Mouse (Mus musculus) heart, postnatal 36 days (tissue): Measurements from ENCODE around the gene Pam16. TPM values are rescaled to one million over a fixed set of nuclear protein-coding genes. Genes with fewer than 3 reads are reported as not detected.

Source experiments
- DNase-seq, 2 experiments: peaks; one replicate each; pipeline ENCODE4 v3.0.0; 2021 to 2022
- intact Hi-C: fragments of 180-260 bp; cut with DNase I; formaldehyde crosslinking; loops from one replicate; pipeline ENCODE4 v1.15.1; 2025
- total RNA-seq, 2 experiments: library from RNA; stranded (reverse); gene quantifications; 2 replicates each; pipeline ENCODE4 v1.2.3; 2021

Gene Pam16
- total RNA-seq, 2 experiments from 2014 or later, result 134 to 150 TPM

DNA sequence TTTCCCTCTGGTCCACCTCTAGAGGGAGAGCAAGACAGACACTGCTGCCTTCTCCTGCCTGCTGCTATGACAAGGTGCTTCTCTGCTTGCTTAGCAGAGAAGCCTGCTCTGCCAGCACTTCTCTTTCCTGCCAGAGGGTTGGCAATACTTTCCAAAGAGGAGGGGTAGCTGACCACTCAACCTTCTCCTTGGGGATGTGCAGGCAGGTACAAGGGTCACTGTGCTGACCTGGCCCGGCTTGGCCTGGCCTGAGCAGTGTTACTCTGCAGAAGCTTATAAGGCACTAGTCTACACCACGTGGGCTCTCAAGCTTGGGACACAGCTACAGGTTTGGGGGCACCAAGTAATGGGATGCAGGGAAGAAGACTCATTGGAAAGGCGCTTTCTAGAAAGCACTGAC lies 10.1 kb downstream of the Pam16 start:
- intact Hi-C loops, result no loop called here
- no peak for DNase-seq

DNA sequence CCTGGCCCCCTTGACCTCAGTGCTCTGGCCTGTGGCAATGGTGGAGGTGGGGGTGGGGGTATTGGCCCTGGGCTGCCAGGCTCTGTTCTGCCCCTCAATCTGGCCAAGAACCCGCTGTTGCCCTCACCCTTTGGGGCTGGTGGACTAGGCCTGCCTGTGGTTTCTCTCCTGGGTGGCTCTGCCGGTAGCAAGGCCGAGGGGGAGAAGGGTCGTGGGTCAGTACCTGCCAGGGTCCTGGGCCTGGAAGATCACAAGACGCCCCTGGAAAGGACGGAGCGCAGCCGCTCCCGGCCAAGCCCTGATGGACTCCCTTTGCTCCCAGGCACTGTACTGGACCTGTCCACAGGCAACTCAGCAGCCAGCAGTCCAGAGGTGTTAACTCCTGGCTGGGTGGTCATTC lies 11.1 kb downstream of the Pam16 start:
- intact Hi-C loops, result no loop called here
- no peak for DNase-seq

DNA sequence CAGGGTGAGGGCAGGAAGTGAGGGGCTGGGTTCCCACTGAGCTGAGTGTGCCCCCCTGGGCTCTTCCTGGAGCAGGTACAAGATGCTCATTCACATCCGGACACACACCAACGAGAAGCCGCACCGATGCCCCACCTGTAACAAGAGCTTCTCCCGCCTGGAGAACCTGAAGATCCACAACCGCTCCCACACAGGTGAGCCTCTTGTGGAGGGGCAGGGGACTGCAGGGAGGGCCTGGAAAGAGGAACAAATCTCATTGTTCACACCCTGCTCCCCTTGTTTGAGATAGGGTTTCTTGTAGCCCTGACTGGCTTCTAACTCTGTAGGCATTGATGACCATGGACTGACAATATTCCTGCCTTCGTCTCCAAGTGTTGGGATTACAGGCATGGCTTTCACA lies 13.1 kb downstream of the Pam16 start:
- intact Hi-C loops, result no loop called here
- DNase-seq, result no peak

DNA sequence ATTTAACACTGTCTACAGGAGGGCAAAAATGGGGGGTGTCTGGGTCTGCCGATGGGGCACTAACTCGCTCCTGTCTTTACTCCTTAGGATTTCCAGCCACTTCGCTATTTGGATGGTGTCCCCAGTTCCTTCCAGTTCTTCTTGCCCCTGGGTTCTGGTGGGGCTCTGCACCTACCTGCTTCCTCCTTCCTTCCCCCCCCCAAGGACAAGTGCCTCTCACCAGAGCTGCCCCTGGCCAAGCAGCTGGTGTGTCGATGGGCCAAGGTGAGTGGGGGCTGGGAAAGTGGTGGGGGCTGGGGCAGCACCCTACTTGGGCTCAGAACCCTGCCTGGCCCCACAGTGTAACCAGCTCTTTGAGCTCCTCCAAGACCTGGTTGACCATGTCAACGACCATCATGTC lies 13.6 kb downstream of the Pam16 start:
- no peak for DNase-seq
- intact Hi-C loops, result no loop called here

DNA sequence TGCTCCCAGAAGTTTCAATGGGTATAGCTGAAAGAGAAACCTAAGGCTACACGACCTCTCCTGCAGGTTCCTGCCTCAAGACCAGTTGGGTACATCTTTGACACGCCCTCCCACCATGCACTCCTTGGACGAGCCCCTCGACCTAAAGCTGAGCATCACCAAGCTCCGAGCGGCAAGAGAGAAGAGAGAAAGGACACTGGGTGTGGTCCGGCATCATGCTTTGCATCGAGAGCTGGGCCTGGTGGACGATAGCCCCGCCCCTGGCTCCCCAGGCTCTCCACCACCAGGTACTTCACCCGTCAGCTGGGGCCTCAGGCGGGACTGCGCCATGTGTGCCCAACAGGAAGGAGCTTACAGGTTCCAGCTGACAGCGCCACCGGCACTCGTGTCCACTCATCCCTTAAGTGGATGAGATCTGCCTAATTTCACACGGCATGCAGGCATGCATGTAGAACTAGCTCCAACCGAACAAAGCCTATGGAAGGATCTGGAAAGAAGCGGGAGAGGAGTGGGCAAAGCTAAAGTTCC lies 16.2 kb downstream of the Pam16 start:
- intact Hi-C loops, result loop anchor here (5.0 kb wide), 2 partner anchors 121 to 291 kb away; no protein-coding TSS in a partner anchor
- DNase-seq, result no peak

DNA sequence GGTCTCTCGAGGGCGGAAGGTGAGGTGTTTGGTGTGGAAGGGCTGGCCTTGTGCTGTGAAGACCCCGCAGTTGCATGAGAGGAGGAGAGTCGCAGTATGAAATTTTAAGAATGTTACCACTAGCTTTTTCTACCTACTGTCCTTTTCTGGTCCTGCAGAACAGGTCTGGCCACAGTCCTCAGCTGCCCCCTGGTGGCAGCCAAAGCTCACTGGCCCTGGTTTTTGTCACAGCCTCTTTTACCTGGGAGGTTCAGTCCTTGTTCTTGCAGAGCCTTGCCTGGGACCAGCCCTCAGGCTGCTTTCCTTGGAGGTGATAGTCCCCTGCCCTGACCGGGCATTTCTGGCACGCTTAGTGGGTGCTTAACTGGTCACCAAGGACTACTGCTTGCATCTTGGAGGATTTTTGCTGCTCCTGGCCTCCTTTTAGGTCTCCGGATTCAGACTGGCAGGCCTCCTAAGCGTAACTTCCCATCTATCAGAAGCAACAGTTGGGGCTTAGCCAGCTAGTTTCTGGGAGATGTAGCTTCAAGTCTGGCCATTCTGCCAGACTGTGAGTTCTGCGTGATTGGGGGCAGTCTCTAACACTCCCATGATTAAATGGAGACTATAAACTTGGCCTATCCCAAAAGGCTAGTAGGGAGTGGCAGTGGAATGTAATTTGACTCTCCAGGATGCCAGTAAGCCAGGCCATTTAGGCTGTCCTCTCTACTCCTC lies 16.8 kb downstream of the Pam16 start:
- intact Hi-C loops, result loop anchor here (1.0 to 5.0 kb wide), 5 partner anchors 15 to 291 kb away; no protein-coding TSS in a partner anchor
- peak; percentile 83 to 88 for DNase-seq

DNA sequence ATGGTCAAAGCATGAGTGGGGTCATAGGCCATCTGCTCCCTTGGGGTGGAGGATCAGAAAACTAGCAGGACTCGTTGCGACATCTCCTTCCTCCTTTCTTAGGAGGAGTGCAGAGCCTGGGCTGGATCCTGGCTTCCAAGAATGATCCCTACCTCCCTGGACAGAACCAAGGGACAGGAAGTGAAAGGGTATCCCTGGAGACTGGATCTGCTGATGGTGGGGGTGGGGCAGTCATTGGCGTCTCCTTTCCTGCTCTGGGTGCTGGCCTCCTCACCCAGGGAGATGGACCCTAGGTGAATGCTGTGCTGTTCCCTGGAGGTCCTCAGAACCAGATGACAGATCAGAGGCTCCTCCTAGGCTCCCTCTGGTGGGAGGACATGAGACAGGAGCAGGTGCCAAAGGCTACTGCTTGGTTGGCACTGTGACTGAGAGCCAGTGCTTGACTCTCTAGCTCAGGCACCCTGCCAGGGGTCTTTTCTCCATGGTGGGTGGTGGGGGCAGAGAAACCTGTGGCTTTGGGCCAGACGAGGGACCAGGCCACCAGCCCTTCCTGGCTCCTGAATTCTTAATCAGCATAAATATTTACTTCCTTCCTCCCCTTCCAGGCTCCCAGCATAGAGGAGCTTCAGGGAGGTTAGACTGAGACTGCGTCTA lies 18.2 kb downstream of the Pam16 start:
- intact Hi-C loops, result loop anchor here (1.0 to 5.0 kb wide), 5 partner anchors 14 to 289 kb away; no protein-coding TSS in a partner anchor
- peak; percentile 59 to 72 for DNase-seq

DNA sequence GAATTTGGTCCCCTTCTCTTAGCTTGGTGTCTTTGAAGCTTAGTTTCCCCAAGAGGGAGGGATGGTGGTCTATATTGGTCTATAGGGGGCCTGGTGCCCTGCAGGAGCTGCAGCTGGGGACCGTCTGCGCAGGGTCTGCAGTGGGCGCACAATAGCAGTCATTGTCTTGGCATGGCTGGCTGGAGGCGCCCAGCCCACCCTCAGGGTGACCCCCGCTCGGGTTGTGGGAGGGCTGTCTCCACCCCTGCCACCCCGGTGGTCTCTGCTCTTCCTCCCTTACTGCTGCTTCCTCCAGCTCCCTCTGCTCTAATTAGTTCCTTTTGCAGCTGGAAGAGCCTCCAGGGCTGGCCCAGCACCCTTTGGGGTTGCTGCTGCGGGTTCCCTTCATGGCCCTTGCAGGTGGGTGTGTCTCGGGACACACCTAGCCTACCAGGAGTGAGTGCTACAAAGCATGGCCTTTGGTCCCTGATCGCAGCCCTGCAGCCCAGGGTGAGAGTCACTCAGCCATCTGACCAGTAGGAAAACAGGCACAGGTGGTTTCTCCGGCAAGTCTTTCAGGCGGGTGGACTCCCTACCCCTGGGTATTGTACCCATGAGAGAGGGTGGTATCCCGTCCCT lies 19.2 kb downstream of the Pam16 start:
- intact Hi-C loops, result loop anchor here (2.0 to 5.0 kb wide), 3 partner anchors 13 to 288 kb away; no protein-coding TSS in a partner anchor
- DNase-seq, result no peak

DNA sequence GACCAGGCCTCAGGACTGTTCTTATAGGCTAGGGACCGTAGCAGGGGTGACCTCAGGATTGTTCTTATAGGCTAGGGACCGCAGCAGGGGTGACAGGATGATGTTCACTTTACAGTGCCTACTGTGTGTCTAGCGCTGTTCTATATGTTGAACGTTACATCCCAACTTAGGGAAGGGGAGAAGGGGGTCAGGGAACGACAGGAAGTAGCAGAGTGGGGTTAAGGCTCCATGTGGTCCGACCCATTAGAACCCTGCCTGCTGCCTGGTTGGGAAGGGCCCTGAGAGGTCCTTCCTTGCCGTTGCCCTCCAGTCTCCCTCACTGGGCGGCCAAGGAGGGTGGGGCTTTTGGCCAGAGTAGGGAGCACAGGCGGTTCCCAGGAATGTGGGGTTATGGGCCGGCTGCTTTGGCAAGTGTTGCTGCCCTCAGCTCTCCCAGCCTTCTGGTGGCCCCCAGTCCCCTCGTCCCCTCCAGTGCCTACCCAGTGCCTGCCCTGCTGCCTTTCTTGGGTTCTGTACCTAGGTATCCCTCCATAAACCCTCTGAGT lies 20.4 kb downstream of the Pam16 start:
- intact Hi-C loops, result no loop called here

DNA sequence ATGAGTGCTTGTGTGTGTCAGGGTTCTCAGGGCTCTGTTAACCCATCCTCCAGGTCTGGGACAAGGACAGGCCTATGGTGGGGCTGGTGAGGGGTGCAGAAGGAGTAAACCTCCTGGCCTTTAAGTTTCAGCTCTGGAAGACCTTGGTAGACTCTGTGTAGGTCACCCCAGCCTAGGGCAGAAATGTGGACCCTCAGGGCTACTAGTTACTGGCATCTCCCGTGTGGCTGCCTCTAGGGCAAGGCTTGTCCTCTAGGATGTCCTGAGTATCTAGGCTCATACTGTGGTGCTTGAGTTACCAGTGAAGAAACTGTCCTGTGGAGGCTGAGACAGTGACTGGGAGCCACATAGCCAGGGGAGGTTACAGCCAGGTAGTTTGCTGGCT lies 21.3 kb downstream of the Pam16 start:
- intact Hi-C loops, result no loop called here
- DNase-seq, result no peak

More for the DNA sequence above, 20.4 kb downstream of the Pam16 start:
- no peak for DNase-seq

DNA sequence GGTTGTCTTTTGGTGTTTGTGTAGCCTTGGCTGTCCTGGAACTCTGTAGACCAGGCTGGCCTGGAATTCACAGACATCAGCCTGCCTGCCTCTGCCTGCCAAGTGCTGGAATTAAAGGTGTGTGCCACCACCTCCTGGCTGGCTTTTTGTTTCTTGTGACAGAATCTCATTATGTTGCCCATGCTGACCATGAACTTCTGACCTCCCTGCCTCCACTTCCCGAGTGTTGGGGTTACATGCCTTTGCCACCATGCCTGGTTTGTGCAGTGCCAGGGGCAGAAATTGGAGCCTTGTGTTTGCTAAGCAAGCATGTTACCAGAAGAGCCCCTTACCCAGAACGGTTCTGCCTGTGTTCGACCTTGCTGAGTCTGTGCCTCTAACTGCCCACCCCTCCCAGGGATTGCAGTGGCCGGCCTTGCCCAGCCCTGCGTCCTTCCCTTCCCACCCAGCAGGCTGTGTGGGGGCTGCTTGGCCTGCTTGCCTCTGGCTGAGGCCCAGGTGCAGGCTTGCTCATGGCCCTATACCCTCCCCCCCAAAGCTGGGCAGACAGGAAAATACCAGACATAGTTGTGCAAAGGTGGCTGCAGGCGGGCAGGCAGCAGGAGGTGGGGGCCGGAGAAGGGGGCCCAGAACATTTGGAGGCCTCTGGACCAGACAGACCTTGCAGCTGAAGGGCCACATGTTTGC lies 21.9 kb downstream of the Pam16 start:
- intact Hi-C loops, result no loop called here
- DNase-seq, result no peak

DNA sequence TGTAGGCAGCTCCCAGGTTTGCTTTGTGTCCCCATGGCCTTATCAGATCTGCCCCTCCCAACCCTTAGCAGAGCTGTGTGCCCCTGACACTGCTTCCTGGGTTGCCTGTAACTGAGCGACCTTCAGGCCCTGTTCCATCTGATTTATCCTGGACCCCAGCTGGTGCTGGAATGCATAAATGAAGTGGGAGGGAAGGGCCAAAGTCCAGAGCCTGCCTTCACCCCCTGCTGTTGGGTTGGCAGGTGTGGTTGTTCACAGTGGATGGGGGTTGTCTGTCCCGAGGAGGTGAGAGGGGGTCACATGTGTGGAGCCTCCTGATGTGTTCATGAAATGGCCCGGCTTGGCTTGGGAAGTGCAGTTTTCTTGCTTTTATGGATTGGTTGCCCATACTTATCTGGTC lies 22.6 kb downstream of the Pam16 start:
- no peak for DNase-seq

DNA sequence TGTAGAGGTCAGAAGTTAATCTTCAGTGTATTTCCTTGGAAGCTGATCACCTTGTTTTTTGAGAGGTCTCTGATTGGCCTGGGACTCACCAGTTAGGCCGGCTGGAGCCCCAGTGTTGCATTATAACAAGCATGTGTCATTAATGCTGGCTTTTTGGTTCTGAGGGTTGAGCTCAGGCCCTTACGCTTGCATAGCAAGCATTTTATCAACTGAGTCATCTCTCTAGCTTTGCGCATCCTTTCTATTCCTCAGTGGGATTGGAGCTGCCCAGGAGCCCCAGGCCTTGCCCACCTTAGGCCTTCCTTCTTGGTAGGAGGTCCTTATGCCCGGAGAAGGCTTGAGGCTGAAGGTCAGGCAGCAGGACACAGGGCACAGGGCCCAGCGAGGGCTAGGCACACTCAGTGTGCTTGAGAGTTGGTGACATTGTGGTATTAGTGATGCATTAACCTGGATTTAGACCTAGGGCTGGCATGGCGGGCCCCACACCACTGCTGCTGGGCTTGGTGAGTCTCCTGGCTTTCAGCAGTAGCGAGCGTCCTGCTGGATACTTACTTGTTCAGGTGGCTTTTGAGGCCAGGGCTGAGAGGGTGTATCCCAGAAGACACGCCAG lies 24.0 kb downstream of the Pam16 start:
- no peak for DNase-seq
- intact Hi-C loops, result no loop called here

More for the DNA sequence above, 22.6 kb downstream of the Pam16 start:
- intact Hi-C loops, result no loop called here

DNA sequence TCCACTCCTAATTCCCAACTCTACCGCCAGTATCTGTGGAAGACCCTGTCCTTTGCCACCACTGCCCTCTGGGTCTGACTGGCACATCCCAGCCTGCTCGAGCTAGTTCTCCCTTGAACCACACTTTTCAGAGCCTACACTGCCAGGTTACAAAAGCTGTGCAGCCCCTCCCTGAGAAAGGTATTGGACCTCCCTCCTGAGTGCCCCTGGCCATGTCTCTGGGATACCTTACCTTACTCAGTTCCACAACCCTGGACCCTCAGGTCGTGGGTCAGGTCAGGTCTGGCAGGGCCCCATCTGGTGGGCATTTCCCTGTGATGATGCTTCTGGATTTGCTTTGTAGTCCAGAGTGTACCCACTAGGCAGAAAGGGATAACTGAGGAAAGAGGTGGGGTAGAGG lies 25.2 kb downstream of the Pam16 start:
- intact Hi-C loops, result no loop called here
- DNase-seq, result no peak

DNA sequence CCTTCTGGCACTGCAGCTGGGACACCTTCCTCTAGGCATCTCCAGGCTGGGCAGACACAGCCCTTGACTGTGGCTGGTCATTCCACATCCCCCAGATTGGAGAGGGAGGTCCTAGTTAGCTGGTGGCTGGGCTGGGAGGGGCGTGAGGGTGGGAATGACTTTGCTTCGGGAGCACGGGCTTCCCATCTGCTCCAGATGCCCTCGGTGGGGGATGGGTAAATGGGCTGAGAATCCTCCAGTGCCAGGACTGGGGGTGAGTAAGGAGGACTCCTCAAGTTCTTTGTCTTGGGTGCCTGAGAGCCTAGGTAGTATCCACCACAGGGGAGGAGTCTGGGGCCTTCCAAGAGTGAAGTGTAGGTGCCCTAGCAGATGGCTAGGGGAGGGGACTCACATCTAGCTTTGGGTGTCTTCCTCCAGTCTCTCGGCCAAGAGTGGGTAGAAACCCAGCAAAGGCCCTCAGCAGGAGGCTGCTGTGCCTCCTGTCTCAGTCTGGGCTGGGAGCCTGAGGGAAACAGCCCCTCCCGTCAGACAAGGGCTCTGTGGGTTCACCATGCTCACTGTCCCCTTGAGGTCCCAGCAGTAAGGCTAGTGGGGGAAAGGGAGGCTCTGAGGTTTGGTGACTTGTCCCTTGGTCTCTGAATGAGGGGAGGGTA lies 25.8 kb downstream of the Pam16 start:
- no peak for DNase-seq
- intact Hi-C loops, result no loop called here

DNA sequence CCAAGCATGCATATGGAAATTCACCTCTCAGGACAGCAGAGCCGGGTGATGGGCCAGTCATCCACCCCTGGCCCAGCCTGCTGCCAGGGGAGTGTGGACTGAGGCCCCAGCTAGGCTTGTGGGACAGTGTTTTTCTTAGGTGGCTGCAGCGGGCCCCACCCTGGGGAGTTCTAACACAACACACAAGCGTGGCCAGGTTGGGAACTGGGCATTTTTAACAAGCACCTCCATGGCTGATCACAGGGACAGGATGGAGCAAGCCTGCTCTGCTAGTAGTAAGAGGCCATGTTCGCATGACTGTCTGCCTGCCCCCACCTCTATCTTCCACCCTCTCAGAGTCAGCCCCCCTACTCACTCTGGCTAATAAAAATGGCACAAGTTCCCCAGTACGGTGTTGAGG lies 26.7 kb downstream of the Pam16 start:
- intact Hi-C loops, result no loop called here
- DNase-seq, result no peak

DNA sequence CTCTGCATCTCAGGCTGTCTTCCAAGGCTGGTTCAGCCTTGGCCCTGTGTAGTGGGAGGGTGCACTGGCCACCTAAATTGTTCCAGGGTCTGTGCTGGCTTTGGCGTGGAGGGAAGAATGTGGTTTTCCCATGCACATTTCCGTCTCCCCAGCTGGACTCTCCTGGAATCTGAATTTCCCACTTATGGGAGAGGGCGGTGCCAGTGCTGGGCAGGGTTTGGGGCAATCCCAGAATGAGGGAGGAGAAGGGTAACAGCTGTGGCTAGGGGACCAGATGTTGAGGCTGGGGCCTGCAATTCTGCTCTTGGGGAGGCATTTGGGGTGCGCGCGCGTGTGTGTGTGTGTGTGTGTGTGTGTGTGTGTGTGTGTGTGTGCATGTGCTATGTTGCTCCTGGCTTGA lies 27.5 kb downstream of the Pam16 start:
- intact Hi-C loops, result no loop called here
- no peak for DNase-seq

DNA sequence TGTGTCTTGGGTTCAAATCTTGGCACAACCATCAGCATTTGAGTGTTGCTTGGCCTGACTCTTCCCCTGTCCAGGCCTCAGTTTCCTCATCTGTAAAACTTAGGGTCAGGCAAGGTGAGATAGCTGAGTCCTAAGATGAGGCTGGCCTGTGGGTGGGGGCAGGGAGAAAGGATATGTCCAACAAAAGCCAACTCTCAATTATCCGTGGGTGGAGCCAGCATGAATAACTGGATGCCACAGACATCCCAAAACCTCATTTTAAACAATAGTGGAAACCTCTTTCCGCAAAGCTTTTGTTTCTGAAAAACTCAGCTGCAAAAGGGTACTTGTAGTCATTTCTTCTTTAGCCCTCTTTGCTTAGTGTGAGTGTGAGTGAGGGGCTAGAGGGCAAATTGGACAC lies 28.0 kb downstream of the Pam16 start:
- intact Hi-C loops, result no loop called here
- no peak for DNase-seq

DNA sequence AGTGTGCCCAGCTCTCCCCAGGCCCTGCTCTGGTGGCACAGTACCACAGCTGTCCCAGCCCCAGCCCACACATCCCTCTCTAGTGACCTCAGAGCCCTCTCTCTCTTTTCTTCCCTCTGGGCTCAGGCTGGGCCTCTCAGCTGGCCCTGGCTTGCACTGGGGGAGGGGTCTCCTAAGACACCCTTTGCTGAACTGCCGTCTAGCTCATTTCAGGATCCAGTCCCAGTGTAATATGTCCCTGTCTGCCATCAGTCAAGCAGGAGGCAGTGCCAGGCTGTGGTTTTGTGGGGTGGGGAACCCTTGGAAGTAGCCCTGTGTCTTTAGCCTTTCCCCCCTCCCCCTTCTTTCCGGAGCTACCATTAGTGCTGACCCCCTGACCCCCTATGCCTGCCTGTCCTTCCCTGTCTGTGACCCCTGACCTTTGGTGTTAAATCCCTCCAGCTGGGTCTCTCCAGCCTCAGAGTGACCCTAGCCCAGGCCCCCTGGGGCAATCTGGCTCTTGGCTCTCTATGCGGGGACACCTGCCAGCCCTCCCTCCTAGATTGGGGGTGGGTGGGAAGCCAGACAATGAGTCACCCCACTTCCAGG lies 28.6 kb downstream of the Pam16 start:
- DNase-seq, result no peak
- intact Hi-C loops, result no loop called here
